Mouse (Mus musculus) brain, adult 2 months (tissue): ENCODE results near the gene Chia1.
"Not testable (repeated sequence)": the region's sequence is repeated elsewhere in the genome, so short reads cannot be mapped to it uniquely, and the experiment has no call there.

Source experiments
- DNase-seq: peaks from one replicate; pipeline ENCODE4 v3.0.0; 2011; ENCODE audit warnings: low read depth, low spot score

Gene Chia1

DNA sequence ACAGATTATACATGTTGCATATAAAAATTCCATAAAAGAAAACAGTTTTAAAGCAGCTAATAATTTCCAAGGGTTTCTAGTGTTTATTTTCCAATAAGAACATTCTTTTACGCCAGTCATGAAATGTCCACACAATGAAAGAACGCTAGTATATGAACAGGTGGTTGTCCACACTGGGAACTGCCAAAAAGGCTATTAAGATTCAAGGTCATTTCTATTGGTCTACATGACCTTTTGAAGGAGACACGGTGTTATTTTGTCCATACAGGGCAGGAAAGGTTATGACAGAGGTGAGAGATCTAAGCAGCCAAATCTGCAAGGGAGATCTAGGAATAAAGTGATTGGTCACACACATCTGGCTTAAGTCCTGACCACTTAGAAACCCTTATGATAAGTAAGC, at the start of gene Chia1:
Gene Chia1, plus strand, starts transcription at position 301 of the 400 bp plus-strand sequence.
- no peak for DNase-seq

DNA sequence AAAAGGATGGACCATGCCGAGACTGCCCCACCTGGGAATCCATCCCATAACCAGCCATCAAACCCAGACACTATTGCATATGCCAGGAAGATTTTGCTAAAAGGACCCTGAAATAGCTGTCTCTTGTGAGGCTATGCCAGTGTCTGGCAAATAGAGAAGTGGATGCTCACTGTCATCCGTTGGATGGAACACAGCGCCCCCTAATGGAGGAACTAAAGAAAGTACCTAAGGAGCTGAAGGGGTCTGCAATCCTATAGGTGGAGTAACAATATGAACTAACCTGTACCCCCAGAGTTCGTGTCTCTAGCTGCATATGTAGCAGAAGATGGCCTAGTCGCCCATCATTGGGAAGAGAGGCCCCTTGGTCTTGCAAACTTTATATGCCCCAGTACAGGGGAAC, 45.3 kb upstream of the Chia1 start:
- not testable (repeated sequence) for DNase-seq

DNA sequence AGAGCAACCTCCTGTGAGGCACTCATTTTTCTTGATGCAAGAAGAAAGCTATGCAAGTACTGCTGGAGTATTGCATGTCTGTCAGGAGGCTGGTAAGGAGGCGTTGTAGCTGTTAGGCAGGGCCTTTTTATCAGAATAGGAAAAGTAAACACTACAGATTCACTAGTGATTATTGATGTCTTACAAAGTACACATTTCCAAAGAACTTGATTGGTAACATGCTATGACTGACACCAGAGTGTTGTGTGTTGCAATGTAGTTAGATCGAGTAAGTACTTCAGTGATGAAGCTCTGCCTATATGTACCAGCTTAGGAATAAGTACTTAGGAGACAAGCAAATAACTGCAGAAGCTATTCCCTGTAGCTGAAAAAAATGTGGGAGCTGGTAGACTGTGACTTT, 42.0 kb upstream of the Chia1 start:
- no peak for DNase-seq

DNA sequence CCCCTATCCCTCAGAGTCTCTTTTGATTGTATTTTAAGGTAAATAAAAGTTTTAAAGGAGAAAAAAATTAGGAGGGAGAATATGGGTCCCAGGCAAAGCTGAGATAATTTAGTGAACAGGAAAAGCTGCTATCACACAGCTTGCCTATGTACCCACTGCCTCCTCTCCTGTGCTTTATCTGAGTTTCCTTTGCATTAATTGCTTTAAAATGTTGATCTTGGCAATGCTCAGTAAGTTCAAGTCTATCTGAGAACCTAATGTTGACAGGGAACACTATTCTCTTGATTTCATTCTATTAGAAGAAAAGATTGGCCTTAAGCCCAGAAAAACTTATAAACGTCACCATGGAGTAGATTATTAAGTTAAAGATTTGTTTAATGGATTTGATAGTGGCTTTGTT, 38.2 kb upstream of the Chia1 start:
- no peak for DNase-seq

DNA sequence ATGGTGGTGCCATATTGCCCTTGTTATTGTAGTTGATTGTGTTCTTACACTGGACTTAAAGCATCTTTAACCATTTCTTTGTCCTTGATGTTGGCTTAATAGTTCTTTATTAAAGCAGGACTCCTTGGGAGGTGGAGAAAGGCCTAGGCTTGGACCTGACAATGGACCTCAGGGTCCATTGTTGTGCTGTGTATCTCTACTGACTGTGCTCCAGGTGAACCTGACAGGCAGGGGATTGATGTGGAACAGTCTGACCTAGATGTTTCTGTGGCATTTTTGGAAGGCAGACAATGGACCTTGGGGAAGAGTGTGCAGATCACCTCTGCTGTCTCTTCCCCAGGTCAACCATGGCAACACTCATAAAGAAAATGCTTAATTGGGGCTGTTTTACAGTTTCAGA, 14.0 kb downstream of the Chia1 start:
- DNase-seq: no peak

DNA sequence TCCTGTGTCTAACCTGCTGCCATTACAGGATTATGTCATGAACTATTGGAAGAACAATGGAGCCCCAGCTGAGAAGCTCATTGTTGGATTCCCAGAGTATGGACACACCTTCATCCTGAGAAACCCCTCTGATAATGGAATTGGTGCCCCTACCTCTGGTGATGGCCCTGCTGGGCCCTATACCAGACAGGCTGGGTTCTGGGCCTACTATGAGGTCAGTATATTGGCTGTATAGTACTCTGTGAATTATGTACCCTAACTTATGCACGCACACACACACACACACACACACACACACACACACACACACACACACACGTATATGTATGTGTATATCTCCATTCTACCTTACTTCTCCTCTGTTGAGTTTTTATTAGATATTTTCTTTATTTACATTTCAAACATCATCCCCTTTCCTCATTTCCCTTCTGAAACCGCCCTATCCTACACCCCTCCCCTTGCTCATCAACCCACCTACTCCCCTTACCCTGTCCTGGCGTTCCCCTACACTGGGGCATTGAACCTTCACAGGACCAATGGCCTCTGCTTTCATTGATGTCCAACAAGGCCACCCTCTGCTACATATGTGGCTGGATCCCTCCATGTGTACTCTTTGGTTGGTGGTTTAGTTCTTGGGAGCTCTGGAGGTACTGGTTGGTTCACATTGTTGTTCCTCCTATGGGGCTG, 15.9 kb downstream of the Chia1 start:
- DNase-seq: no peak

DNA sequence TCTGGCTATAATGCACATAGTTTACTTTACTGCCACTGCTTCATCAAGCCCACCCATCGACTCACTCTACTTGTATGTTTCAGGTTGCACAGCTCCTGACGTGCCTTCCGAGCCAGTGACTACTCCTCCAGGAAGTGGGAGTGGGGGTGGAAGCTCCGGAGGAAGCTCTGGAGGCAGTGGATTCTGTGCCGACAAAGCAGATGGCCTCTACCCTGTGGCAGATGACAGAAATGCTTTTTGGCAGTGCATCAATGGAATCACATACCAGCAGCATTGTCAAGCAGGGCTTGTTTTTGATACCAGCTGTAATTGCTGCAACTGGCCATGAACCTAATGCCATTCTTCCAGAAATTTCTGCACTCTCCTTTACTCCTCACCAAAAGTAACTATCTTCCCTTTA, 18.7 kb downstream of the Chia1 start:
- DNase-seq: peak; percentile 100

DNA sequence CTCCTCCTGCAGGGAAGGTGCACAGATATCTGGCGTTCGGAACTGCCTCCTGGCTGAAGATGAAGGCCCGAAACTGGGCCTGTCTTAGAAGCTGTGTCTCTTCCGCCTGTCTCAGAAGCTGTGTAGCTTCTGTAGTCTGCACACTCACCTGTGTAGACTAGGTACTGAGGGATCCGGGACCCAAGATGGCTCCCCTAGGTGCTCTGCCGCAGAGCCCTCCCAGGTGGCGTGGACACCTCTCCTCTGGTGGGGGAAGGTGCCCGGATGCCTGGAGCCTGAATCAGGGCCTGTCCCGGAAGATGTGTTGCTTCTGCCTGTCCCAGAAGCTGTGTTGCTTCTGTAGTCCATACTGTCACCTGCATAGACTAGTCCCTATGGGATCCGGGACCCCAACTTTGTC, 31.1 kb downstream of the Chia1 start:
- DNase-seq: no peak

DNA sequence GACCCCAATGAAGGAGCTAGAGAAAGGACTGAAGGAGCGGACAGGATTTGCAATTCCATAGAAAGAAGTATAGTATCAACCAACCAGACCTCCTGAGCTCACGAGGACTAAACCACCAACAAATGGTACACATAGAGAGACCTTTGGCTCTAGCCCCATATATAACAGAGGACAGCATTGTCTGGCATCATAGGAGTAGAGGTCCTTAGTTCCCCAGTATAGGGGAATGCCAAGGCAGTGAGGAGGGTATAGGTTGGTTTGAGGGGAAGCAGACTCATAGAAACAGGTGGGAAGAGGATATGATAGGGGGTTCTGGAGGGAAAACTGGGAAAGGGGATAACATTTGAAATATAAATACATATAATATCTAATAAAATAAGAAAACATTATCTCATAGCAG, 41.4 kb downstream of the Chia1 start:
- DNase-seq: no peak

DNA sequence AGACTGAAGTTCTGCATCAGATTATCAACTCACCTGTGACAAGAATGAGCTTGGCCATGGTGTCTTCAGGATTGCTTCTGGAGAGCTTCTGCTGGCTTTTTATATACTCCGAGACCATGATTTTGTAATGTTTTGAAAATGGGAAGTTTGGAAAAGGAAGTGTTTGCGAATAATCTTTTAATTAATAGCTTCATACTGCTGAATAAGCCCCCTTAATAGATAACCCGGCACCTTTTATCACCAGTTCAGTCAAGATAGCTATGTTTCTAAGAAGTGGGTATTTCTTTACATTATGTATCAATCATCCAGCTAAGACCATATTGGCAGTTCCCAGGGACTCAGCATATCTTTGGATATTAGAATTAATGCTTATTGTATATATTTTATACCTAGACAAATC, 54.4 kb downstream of the Chia1 start, which contains the start of gene Chil3:
Gene Chil3, minus strand, starts transcription at position 101 of the 400 bp plus-strand sequence.
- DNase-seq: no peak

DNA sequence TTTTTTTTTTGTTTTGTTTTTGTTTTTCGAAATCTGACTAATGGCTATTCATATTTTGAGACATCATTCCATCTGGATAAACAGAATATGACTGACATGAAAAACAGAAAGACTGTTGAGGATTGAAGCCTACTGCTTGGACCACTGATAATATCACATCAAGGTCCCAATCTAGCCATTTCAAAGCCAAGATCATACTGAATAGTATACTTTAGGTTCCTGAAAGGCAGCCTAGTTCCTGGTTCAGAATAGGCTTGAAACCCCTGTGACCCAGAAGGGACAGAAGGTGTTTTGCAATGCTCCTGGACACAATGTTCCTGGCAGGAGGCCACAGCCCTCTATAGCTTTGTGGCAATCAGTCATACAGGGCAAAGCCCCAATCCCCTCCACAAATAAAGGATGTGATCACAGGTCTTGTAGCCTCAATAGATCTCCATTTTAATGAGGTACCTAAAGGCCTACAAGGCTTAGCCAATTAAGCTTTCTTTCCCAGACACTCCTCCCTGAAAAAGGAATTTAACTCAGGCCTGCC, 57.6 kb downstream of the Chia1 start:
- peak; percentile 18 for DNase-seq

DNA sequence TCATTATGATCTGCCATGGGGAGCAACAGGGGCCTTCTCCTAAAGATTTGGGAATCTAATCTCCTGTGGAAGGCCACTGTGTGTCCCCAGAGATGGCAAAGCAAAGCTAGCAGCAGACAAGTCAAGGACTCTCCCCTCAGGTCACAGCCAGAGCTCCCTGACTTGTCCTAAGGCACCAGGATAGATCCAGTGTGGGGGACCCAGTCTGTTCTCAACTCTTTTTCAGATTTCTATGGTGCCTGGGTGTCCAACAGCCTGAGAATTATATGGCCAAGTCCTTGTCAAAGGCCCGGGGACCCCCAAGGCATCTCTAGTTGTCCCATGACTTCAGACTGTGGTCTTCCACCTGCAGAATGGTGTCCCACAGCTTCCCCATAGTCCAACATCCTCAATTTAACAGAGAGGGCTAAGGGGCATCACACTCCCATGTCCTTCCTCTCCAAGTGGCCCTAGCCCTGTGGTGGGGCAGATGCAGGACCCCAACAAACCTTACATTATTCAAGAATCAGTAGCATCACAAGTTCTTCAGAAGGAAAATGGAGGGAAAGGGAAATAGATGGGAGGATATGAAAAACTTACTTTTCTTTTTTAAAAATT, 58.2 kb downstream of the Chia1 start:
- no peak for DNase-seq

DNA sequence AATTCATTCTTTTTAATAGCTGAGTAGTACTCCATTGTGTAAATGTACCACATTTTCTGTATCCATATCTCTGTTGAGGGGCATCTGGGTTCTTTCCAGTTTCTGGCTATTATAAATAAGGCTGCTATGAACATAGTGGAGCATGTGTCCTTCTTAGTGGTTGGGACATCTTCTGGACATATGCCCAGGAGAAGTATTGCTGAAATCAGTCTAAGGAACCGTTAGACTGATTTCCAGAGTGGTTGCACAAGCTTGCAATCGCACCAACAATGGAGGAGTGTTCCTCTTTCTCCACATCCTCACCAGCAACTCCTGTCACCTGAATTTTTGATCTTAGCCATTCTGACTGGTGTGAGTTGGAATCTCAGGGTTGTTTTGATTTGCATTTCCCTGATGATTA, 59.5 kb downstream of the Chia1 start:
- not testable (repeated sequence) for DNase-seq

DNA sequence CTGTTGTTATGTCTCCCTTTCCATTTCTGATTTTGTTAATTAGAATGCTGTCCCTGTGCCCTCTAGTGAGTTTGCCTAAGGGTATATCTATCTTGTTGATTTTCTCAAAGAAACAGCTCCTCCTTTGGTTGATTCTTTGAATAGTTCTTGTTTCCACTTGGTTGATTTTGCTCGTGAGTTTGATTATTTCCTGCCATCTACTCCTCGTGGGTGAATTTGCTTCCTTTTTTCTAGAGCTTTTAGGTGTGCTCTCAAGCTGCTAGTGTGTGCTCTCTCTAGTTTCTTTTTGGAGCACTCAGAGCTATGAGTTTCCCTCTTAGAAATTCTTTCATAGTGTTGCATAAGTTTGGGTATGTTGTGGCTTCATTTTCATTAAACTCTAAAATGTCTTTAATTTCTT, 61.9 kb downstream of the Chia1 start:
- DNase-seq: not testable (repeated sequence)

DNA sequence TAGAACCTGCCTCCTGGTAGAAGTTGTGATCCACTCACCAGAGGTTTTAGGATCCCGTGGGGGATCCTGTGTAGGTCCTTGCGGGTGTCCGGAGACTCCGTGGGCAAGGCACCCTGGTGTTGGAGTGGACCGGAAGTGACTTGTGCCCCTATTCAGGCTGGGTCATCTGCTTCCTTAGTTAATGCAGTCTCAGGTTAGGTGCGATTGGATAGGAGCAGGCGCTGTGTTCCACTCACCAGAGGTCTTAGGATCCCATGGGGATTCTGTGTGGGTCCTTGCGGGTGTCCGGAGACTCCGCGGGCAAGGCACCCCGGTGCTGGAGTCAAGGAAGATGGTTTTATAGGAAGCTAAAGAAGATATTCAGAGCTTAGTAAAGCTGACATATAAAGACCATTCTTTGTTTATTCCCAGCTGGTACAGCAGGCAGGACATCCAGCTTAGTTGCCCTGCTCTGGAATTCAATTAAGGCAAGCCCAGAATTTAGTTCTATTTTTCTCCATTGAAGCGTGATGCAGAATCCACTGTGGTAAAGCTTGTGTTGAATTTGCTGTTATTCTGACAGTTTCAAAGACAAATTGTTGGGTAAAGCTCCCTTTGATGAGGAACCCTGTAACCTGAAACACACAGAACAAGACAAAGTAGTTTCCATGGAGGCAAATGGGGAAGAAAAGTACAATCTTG, 64.6 kb downstream of the Chia1 start:
- no peak for DNase-seq
